Mouse (Mus musculus) retina, adult 2 months (tissue): ENCODE results near the gene Wdr82.
"Not testable (repeated sequence)": the region's sequence is repeated elsewhere in the genome, so short reads cannot be mapped to it uniquely, and the experiment has no call there.

Source experiments
- DNase-seq: peaks from one replicate; pipeline ENCODE4 v3.0.0-alpha.2; 2012; ENCODE audit warnings: low read depth, low spot score

Wdr82 gene

DNA sequence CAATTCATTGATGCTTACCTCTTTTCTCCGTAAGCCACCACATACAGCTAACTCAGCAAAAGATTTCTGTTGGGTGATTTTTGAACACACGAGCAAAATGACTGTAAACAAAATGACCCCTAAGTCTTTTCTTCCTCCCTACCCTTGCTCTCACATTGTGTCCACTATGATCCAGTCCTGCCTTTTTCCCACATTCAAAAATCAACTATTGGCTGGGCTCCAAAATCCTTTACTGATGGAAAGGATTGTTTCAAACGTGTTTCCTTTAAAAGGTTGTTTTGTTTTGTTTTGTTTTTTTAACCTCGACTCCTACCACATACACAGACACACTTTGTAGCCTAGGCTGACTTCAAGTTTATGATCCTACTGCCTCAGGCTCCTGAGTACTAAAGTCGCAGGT is 10.3 kb upstream of the Wdr82 start:
- DNase-seq, result no peak

DNA sequence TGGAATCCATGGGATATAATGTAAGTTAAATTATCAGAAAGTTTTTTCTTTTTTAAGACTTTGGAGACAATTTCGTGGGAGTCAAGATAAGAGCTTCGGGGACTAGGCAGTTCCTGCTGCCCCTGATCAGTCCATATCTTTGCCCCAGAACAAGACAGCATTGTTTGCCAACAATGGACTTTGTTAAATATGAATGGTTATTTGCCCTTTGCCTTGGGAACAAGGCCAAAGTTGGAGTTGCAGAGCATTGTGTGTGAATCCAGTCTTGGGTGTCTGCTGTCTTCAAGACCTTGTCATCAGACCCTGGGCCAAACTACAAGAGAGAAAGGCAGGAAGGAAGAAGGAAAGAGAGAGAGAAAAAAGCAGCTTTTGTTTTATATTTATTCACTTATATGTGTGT is 4.0 kb upstream of the Wdr82 start:
- DNase-seq, result no peak

DNA sequence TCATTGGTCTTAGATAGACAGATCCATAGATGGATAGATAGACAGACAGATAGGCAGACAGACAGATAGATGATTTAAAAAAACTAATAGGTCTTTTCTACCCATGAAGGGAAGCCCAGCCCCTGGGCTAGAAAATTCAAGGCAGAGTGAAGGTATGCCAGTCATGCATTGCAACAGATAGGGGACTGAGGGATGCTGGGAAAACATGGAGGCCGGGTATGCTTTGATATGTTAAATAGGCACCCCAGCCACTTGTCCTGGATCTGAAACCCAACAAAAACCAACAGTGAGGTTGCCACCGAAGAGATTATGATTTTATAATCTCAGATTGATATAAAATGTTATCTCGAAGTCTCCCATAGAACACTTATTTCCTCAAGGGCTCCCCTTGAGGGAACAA is 3.5 kb upstream of the Wdr82 start:
- no peak for DNase-seq

DNA sequence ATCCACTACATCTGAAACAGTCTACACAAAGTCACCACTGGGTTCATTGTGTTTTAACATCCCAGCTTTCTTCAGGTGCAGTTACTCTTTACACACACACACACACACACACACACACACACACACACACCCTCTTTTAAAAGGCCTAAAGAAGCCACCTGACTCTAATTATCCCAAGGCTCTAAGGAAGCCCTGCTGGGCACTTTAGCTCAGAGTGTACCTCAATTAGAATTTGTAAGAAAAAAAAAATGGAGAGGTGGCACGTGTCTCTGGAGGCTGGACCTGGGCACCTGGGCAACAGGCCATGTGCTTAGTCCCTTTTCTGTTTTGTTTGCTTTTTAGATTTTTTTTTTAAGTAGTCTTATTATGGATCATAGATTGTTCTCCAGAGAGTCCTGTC is 3.0 kb upstream of the Wdr82 start:
- no peak for DNase-seq

DNA sequence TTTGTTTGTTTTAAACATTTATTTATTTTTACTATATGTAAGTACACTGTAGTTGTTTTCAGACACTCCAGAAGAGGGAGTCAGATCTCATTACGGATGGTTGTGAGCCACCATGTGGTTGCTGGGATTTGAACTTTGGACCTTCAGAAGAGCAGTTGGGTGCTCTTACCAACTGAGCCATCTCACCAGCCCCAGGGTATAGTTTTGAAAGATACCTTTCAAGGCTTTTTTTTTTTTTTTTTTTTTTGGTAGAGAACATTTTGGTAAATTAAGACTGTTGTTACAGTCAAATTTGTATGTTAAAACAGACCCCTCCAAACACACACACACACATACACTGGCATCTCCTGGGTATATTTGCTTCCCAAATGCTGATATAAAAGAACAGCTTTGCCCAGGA is 1.7 kb upstream of the Wdr82 start:
- not testable (repeated sequence) for DNase-seq

DNA sequence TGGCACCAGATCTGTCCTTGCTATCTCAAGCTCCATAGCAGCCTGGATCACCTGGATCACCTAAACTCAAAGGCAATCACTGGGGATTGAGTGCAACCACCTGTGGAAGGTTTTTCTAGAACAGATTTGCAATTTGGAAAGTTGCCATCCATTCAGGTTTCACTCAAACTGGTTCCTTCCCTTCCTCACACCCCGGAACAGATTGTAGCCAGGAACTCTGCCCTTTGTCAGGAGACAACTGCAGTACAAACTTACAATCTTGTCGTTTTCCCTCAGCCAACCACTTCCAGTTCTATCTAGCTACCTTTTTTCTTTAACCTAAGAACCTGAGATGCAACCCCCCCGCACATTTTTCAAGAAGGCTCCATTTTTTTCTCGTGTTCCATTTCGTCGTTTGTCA is 811 bp upstream of the Wdr82 start:
- DNase-seq, result no peak

DNA sequence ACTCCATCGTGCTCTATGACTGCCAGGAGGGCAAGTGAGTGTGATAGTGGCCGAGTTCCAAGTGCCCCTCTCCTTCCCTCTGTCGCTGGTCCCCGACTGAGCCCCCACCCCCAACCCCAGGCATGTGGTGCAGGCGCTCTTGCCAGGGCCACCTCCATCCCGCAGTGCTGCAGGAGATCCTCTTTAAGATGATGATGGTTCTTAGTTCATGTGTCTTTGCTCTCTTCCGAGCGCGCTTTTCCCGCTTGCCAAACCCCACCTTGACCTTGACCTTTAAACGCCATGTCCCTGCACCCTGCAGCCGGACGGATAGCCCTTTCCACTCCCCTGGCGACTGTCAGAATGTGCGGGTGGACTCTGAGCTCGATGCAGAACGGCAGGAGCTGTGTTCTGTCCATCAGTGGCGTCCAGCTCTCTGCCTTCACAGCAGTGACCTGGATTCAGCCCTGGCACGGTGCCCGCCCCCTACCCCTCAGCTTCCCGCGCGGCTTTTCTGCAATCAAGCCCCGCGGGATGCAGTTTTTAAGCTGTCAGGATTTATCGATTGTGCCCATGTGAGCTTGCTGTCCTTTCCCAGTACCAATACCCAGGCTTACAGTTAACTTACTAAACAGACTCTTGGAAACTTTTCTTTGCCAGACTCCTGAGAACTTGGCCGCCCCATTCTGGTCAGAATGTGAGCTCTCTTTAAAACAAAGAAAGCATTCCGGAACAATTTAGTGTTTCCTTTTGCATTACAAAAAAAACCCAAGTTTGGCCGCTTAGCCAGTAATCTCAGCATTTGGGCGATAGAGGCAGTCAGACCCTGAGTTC is 824 bp downstream of the Wdr82 start:
- DNase-seq, result peak; percentile 30

DNA sequence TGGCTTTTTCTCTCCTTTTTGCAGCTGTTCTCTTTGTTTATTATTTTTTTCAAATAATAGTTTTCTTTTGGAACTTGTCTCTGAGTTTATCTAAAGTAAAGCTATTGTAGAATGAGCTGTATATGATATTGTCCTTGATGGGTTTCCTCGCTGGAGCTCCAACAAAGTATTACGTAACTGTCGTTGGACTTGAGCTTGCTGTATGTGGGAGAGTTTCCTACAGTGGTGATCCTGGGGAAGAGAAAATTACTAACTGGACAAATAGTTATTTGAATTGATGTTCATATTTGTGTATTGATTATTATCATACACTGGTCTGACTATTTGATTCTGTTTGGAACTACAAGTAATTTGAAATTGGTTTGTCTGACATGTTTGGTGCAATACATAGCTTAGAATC is 1.8 kb downstream of the Wdr82 start:
- no peak for DNase-seq

DNA sequence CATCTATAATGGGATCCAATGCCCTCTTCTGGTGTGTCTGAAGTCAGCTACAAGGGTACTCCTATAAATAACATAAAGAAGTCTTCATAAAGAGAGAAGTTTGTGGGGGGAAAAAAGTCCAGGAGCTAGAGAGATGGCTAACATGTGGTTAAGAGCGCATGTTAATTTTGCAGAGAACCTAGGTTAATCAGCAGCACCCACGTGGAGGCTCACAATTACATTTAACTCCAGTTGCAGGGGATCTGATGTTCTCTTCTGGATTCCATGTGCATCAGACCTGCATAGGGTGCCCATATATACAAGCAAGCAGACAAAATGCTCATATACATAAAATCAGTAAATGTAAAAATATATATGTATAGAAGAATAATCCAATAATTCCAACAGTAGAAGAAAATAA is 2.6 kb downstream of the Wdr82 start:
- no peak for DNase-seq

DNA sequence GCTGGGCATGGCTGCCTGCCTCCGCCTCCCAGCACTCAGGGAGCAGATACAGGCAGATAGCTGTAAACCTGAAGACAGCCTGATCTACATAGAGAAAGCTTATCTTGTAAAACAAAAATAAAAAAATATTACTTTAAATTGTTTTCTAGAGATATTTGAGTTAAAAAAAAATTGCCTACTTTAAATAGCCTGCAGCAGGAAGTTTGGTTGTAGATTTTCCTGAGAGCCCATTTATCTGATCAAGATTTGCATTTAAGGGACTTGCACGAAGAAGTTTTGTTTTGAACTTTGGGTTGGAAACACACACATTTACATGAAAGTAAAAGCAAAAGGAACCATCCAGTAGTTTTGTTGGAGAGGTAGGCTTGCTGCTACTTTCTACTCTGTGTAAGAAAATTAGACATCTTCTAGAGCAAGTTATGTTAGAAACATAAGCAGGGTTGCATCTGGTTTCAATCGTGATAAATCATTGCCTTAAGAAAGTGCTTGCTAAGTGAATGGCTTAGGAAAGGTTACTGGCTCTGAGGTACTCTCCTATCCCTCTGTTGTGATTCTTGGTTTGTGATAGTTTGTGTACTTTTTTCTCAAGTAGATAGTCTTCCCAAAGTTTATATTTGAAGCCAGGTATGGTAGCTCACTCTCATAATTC is 4.9 kb downstream of the Wdr82 start:
- no peak for DNase-seq

DNA sequence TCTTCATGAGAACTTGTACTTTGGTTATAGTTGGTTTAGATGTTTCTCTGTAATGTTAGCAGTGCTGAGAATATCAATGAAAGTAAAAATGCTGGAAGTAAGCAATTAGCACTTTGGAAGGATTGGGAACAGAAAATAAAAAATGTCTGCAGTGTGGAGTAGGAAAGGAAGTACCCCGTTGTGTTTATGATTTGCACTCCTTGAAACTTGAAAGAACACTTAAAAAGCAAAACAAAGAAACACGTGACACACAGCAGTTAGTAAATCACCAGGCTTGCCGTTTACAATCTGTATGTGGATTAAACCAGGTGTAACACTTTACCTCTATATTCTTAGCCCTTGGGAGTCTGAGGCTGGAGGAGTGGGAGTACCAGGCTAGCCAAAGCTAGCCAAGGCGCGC is 6.0 kb downstream of the Wdr82 start:
- DNase-seq, result no peak

DNA sequence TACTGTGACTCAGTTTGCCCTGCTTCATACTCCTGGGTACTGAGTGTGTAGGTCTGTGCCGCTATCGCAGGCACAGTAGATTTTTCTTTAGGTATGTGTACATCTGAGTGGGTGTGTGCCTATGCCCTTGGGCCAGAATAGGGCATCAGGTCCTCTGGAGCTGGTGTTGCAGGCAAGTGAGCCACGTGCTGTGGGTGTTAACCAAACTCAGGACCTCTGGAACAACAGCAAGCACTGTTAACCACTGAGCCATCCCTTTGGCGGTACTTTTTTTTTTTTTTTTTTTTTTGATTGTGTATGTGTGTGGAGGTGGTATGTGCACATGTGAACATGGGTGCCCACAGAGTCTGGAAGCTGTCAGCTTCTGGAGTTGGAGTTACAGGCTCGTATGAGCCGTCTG is 7.1 kb downstream of the Wdr82 start:
- no peak for DNase-seq

DNA sequence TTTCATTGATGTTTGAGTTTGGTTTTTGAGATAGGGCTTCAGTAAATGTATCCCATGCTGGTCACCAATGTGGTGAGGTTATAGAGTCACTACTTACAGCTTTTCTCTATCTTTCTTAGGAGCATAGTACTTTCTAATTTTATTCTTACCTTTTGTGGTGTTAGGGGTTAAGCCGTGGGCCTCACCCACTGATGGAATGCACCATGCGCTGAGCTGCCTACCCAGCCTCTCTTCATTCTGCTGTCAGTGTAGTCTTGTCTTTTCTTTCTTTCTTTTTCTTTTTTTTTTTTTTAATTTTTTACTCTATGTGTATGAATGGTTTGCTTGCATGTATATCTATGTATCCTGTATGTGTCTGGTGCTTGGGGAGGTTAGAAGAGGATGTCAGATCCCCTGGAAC is 8.7 kb downstream of the Wdr82 start:
- no peak for DNase-seq

DNA sequence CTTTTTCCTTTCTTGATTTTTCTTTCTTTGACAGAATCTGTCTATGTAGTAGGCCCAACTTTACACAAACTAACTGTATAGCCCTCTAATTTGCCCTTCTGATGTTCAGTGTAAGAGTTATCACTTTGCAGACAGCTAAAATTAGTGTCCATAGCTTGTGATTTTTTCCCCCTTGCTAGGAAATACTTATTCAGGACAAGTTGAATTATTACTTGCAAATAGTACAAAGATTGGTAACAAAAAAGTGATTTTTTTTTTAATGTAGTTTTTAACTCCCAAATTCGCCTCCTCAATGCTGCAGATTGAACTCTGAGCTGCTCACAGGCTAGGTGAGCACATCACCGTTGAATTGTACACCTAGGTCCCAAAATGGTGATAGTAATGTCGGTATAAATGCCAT is 9.2 kb downstream of the Wdr82 start:
- no peak for DNase-seq

DNA sequence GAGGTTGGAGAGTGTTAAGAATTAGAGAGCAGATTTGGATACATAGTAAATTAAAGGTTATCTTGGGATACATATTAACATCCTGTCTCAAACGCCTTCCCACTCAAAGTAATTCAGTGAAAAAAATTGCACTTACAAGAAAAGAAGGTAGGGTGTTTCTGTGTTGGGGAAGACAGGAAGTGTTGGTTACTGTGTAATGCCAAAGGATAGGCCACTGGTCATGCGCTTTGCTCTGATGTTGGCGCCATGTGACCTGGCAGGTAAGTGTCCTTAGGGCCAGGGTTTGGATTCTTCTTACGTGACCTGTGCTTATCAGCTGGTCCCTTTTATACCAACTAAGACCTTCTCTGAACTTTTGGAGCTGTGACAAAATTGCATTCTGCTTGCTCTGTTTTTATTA is 11.4 kb downstream of the Wdr82 start:
- no peak for DNase-seq

DNA sequence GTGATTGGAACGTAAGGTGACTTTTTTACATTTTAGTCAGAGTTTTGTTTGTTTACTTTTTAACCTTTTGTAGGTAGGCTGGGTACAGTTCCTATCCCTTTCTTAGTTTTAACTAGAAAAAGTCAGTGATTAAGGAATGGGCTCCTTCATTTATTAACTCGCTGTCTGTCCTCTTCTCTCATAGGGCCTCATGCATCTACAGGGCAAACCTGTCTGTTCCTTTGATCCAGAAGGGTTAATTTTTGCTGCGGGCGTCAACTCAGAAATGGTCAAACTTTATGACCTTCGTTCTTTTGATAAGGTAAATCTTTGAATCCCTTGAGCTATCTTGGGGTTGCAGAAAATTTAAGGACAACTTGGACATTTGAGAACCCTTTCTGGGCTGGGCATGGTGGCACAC is 13.3 kb downstream of the Wdr82 start:
- no peak for DNase-seq

DNA sequence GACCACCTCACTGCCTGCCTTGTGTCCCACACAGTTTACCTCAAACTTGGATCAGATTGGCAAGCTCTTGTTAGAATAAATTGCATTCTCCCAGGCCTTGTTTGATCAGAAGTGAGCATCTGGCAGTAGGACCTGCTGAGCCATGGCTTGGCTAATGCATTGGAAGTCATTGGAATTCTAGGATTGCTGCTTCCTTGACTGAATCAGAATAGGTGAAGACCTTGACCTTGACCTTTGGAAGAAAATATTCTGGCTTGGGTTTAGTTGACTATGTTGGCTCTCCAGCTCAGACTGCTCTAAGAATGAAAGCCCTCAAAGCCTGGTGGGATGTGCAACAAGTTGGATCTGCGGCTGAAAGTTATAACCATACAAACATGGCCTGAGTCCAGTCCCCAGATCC is 20.6 kb downstream of the Wdr82 start:
- no peak for DNase-seq

DNA sequence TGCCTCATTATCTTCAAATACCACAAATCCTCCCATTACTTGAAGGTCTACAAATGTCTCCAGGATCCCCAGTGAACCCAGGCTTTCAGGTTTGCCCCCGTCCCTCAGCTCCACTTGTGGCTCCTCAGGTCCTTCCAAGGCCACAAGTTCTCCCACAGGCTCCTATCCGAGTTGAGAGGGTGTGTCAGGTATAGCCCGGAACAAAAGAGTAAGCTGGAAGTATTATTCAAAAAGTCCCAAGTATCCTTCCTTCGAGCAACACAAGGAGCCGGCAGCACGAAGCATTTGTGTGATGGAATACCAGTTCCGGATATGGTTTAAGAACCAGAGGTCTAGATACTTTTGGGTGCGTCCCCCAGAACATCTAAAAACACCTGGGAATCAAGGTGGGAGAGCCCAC is 21.3 kb downstream of the Wdr82 start:
- no peak for DNase-seq

DNA sequence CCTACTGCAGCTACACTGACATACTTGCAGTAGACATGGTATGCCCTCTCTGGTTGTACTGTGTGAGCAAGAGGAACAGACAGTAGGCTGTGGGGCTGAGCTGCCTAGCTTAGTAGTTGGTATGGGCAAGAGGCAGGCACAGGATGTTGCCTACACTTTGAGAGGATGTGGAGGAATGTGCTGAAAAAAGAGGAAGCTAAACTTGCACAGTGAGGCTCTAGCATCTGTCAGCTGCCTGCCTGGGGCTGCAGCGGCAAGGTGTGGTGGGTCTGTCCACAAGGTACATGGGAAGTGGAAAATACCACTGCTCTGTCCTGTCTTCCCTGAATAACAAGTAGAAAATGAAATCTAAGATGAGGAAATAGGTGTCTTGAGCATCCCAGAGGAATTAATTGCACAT is 22.3 kb downstream of the Wdr82 start:
- DNase-seq, result no peak

DNA sequence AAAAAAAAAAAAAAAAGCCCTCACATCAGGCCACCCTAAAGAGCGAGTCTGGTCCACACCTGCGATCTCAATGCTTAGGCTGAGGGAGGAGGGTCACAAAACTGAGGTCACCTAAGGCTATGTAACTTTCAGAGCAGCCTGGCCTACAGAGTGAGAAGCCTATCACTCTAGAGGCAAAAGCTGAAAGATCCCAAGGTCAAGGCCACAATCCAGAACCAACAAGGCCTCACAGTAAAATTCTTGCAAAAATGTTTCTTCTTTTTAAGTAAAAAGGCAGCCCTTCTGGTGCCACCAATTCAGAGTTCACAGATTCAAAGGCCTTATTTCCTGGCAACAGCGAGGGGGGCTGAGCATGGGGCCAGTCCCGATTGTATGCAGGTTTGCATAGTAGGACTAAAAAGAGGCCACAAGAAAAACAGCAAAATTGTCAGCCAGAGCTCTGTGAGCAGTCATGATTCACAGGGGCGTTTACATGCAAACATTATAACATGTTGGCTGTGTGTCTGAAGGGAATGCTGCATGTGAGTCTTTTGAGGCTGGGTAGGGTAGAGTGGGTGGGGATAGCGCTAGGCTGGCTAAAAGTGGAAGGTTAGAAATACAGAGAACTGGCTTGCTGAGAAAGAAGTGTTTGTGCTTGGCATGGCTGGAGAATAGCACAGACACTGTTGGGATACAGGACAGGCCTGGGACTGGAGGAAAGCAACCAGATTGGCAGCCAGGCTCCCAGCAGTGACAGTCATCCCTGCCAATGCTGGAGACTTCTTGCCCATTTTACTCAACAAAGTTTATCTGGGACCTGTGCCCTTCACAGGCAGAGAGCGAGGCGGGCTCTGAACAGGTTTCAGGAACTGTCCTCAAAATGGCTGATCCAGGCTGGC is 23.4 kb downstream of the Wdr82 start:
- DNase-seq, result no peak

DNA sequence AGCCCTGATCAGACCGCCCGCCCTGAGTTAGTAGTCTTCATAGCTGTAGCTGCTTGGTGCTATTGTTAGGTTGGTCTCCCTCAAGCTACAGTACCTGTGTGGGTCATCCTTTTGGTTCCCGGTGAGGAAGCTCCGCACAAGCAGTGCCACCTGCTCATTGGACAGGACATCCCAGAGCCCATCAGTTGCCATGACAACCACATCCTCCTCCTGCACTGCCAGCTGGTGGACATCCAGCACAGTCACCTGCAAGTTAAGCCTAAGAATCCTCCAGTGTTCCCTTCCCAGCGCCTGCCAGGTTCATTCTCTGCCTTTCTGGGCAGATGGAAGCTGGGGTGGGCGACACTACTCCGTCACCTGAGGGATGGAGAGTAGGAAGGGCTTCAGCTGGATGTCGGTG is 25.0 kb downstream of the Wdr82 start:
- DNase-seq, result no peak

DNA sequence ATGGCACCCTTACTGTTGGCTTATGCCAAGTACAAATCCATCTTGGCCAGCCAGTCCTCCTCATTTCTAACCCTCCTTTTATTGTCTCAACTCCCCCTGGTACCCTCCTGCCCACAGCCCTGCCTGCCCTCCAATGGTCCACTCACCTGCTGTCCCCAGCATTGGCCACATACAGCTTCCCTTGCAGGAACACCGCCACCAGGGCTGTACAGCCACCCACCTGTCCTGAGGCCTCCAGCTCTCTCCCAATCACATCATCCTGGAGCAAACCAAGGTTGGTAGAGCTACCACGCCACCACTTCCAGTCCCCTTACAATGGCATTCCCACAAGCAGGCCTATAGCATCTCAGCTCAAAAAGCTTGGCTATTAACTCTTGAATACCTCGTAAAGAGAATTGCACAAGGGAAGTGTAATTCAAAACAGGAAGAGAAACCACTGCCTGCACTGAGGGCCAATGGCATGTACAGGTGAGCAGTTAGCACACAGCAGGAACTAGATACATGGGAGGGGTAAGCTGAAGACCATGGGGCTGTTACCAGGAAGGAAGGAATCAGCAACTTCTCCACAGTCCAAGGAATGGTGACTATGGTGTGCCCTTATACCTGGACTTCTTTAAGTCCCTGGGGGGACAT is 26.5 kb downstream of the Wdr82 start:
- no peak for DNase-seq
